Mouse (Mus musculus): ENCODE results near the gene Irf2bp1.

DNA sequence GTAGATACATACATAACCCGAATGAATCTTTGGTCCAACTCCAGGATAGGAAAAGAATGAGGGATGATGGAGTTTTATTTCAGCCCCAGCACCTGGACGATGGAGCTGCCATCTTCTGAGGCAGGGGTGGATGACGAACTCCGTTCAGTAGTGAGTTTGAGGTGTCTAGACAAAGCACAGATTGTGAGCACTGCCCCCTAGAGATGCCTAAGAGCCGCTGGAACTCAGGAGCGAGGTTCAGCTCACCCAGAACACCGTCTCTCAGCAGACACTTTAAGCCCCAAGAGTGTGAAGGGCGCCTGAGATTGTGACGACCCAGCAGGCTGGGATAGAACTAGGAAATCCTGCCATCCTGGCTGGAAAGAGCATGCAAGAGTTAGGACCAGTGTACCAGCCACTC lies 5.0 kb upstream of the Irf2bp1 start:
- TF ChIP-seq POLR2A (IDR thresholded peaks at IDR 0.05; ENCODE audit: insufficient read length, low read depth) (no peak), TCF3 (IDR thresholded peaks at IDR 0.05; ENCODE audit: insufficient read length, low read depth) (no peak), CEBPB (IDR thresholded peaks at IDR 0.05; ENCODE audit: insufficient read depth, poor library complexity, severe bottlenecking) (no peak), E2F4 (IDR thresholded peaks at IDR 0.05; ENCODE audit: insufficient read depth) (no peak), TCF12 (IDR thresholded peaks at IDR 0.05; ENCODE audit: insufficient read depth, poor library complexity, severe bottlenecking) (no peak), MYOD1 (IDR thresholded peaks at IDR 0.05; ENCODE audit: control insufficient read depth in 1 of 3, insufficient read length in 2 of 3, low read depth in 2 of 3) (no peak), MYOG (IDR thresholded peaks at IDR 0.05; ENCODE audit: control insufficient read depth in 1 of 3, insufficient read depth in 1 of 3, insufficient read length in 2 of 3, low read depth in 2 of 3) (no peak), MAX (IDR thresholded peaks at IDR 0.05; ENCODE audit: low read depth) (no peak), REST (IDR thresholded peaks at IDR 0.05; ENCODE audit: insufficient read depth, insufficient read length) (no peak), POLR2AphosphoS2 (IDR thresholded peaks at IDR 0.05; ENCODE audit: insufficient read length, low read depth) (no peak)
